Comparison of ENCODE assay signal across 9 mouse cellular contexts in genomic region chr1:171193911-171194830, GRCm38 (mm10). TPM values are rescaled to one million over a fixed set of nuclear protein-coding genes. Genes with fewer than 3 reads are reported as not detected.
DNase-seq lines count a peak whose midpoint lies in the region; ATAC-seq and TF ChIP-seq lines count a peak whose summit lies in the region.
"Had no signal": no experiment of that assay in that cellular context is flagged by ENCODE, and none has a peak within 500 bp of the region (broad histone marks: within the 10 kb centered on the region; RNA-seq: fewer than 3 reads in every experiment).

No protein-coding gene starts in this region.

- H3K4me3 ChIP-seq in forebrain, embryonic 12.5 days (replicated peaks), result no peak overlapping the region
- no peak overlapping the region for H3K4me3 ChIP-seq in forebrain, embryonic 16.5 days (replicated peaks; ENCODE audit: low read length)
- H3K4me3 ChIP-seq in brown adipose tissue, adult 24 weeks (ENCODE audit: insufficient read depth, low read depth, low read length), result 0 out of 2 replicates have a peak overlapping the region, but pooled peaks have one; percentile 8
- H3K4me3 ChIP-seq in hindbrain, embryonic 14.5 days (replicated peaks; ENCODE audit: low read length), result peak overlapping the region; percentile 16
- peak overlapping the region; percentile 30; the same call in 1 of the 2 replicates for H3K4me3 ChIP-seq in midbrain, postnatal 0 days (ENCODE audit: low read depth, low read length)

- no peak for ATAC-seq in forebrain, embryonic 12.5 days (ENCODE audit: low FRiP score)
- ATAC-seq in forebrain, embryonic 16.5 days, result no peak
- ATAC-seq in hindbrain, embryonic 14.5 days (ENCODE audit: low FRiP score), result no peak
- no peak for ATAC-seq in midbrain, postnatal 0 days (ENCODE audit: low FRiP score)
- no peak for ATAC-seq in erythroblast, adult 5-6 weeks (replicated peaks; ENCODE audit: low FRiP score, poor library complexity, severe bottlenecking)

- no peak for DNase-seq in hindbrain, embryonic 14.5 days (ENCODE audit: low spot score)
- no peak for DNase-seq in midbrain, postnatal 0 days (ENCODE audit: low spot score)
- DNase-seq in left cerebral cortex, adult 11 months (ENCODE audit: low spot score), result no peak
- DNase-seq in kidney, postnatal 10 days, result no peak
- DNase-seq: layer of hippocampus, postnatal 36 days had no signal

- peaks cover 77% of the 10 kb centered on the region for H3K27me3 ChIP-seq in forebrain, embryonic 12.5 days
- H3K27me3 ChIP-seq in forebrain, embryonic 16.5 days (replicated peaks; ENCODE audit: control insufficient read depth, insufficient read depth, low read length), result peaks cover 34% of the 10 kb centered on the region
- H3K27me3 ChIP-seq in hindbrain, embryonic 14.5 days (ENCODE audit: control insufficient read depth, insufficient read depth, low read length), result peaks cover 36% of the 10 kb centered on the region
- no peaks in the 10 kb centered on the region for H3K27me3 ChIP-seq in midbrain, postnatal 0 days (ENCODE audit: insufficient read depth, low read length)

- peaks cover 43% of the 10 kb centered on the region for H3K4me1 ChIP-seq in forebrain, embryonic 12.5 days
- H3K4me1 ChIP-seq in forebrain, embryonic 16.5 days (replicated peaks; ENCODE audit: control insufficient read depth, insufficient read depth, low read length), result peaks cover 24% of the 10 kb centered on the region
- H3K4me1 ChIP-seq in brown adipose tissue, adult 24 weeks (ENCODE audit: control insufficient read depth, insufficient read depth, insufficient read length, low read length), result no peaks in the 10 kb centered on the region
- H3K4me1 ChIP-seq in hindbrain, embryonic 14.5 days (replicated peaks; ENCODE audit: control insufficient read depth, insufficient read depth, low read length), result peaks cover 30% of the 10 kb centered on the region
- peaks cover 8% of the 10 kb centered on the region; the same call in 1 of the 2 replicates for H3K4me1 ChIP-seq in midbrain, postnatal 0 days (ENCODE audit: insufficient read depth, low read length)

- no peaks in the 10 kb centered on the region for H3K36me3 ChIP-seq in forebrain, embryonic 12.5 days (replicated peaks)
- no peaks in the 10 kb centered on the region for H3K36me3 ChIP-seq in forebrain, embryonic 16.5 days (ENCODE audit: control insufficient read depth, insufficient read depth)
- H3K36me3 ChIP-seq in hindbrain, embryonic 14.5 days (replicated peaks; ENCODE audit: control insufficient read depth, insufficient read depth), result no peaks in the 10 kb centered on the region
- no peaks in the 10 kb centered on the region for H3K36me3 ChIP-seq in midbrain, postnatal 0 days (ENCODE audit: insufficient read depth, low read length)

- TF ChIP-seq CTCF in midbrain, postnatal 0 days (IDR thresholded peaks at IDR 0.05), result no peak

- no peak overlapping the region for H3K27ac ChIP-seq in forebrain, embryonic 12.5 days
- H3K27ac ChIP-seq in forebrain, embryonic 16.5 days (ENCODE audit: low read length), result no peak overlapping the region
- no peak overlapping the region for H3K27ac ChIP-seq in brown adipose tissue, adult 24 weeks (replicated peaks; ENCODE audit: low read depth, low read length)
- H3K27ac ChIP-seq in hindbrain, embryonic 14.5 days, result 0 out of 2 replicates have a peak overlapping the region, but pooled peaks have one; percentile 55
- no peak overlapping the region for H3K27ac ChIP-seq in midbrain, postnatal 0 days (ENCODE audit: low read depth, low read length)

- H3K4me2 ChIP-seq in forebrain, embryonic 12.5 days, result peak overlapping the region; percentile 42
- no peak overlapping the region for H3K4me2 ChIP-seq in forebrain, embryonic 16.5 days (ENCODE audit: low read length)
- peak overlapping the region; percentile 98 for H3K4me2 ChIP-seq in hindbrain, embryonic 14.5 days (replicated peaks)
- peak overlapping the region; percentile 90 for H3K4me2 ChIP-seq in midbrain, postnatal 0 days (ENCODE audit: low read depth, low read length, poor library complexity, severe bottlenecking)

- H3K9me3 ChIP-seq in forebrain, embryonic 12.5 days, result no peaks in the 10 kb centered on the region
- H3K9me3 ChIP-seq in forebrain, embryonic 16.5 days (ENCODE audit: control insufficient read depth, low read length), result no peaks in the 10 kb centered on the region
- H3K9me3 ChIP-seq in hindbrain, embryonic 14.5 days (ENCODE audit: control insufficient read depth, low read length), result no peaks in the 10 kb centered on the region
- no peaks in the 10 kb centered on the region for H3K9me3 ChIP-seq in midbrain, postnatal 0 days (ENCODE audit: low read length)

- WGBS in forebrain, embryonic 12.5 days, result 26% methylated on average over 11 of the region's 11 CpGs
- 21% methylated on average over 11 of the region's 11 CpGs for WGBS in forebrain, embryonic 16.5 days
- 29% methylated on average over 11 of the region's 11 CpGs for WGBS in hindbrain, embryonic 14.5 days
- 28% methylated on average over 11 of the region's 11 CpGs for WGBS in midbrain, postnatal 0 days

- H3K9ac ChIP-seq in forebrain, embryonic 12.5 days, result no peak overlapping the region
- H3K9ac ChIP-seq in forebrain, embryonic 16.5 days (replicated peaks; ENCODE audit: low read depth, low read length), result no peak overlapping the region
- 0 out of 2 replicates have a peak overlapping the region, but pooled peaks have one; percentile 18 for H3K9ac ChIP-seq in hindbrain, embryonic 14.5 days
- no peak overlapping the region for H3K9ac ChIP-seq in midbrain, postnatal 0 days (replicated peaks; ENCODE audit: low read length, poor library complexity, severe bottlenecking)

RNA-seq across cellular contexts. Expression of gene Pcp4l1, which starts 1.9 kb away (rescaled TPM):
- 6.7 and 7.0 TPM in 2 replicates for polyA plus RNA-seq in forebrain, embryonic 12.5 days (2016; fragmentation: Nextera tagmentation; extraction: Ambion mirVana)
- polyA plus RNA-seq in forebrain, embryonic 16.5 days (2015; fragmentation: Nextera tagmentation; extraction: Ambion mirVana), result 7.1 and 7.9 TPM in 2 replicates
- 3.3 and 4.2 TPM in 2 replicates for polyA plus RNA-seq in brown adipose tissue, adult 24 weeks (2012; ENCODE audit: insufficient read depth, insufficient read length, missing spikeins)
- 37.2 and 55.1 TPM in 2 replicates for polyA plus RNA-seq in hindbrain, embryonic 14.5 days (2014; fragmentation: Nextera tagmentation; extraction: Ambion mirVana)
- 16.9 and 22.1 TPM in 2 replicates for total RNA-seq in midbrain, postnatal 0 days (2014; rRNA removed)
- 24.1 and 29.1 TPM in 2 replicates for polyA plus RNA-seq in midbrain, postnatal 0 days (2015; fragmentation: Nextera tagmentation; extraction: Ambion mirVana)
- not detected in 2 replicates for total RNA-seq in erythroblast, adult 5-6 weeks (2015; ENCODE audit: low replicate concordance)
- total RNA-seq in erythroblast, adult 5-6 weeks (2017; ENCODE audit: low replicate concordance), result 0.84 and 3.2 TPM in 2 replicates

RNA-seq across cellular contexts. Expression of gene Nr1i3, which starts 19.6 kb away (rescaled TPM):
- 0.22 and 0.23 TPM in 2 replicates for polyA plus RNA-seq in forebrain, embryonic 12.5 days (2016; fragmentation: Nextera tagmentation; extraction: Ambion mirVana)
- 0.29 and 0.48 TPM in 2 replicates for polyA plus RNA-seq in forebrain, embryonic 16.5 days (2015; fragmentation: Nextera tagmentation; extraction: Ambion mirVana)
- polyA plus RNA-seq in brown adipose tissue, adult 24 weeks (2012; ENCODE audit: insufficient read depth, insufficient read length, missing spikeins), result not detected in 2 replicates
- polyA plus RNA-seq in hindbrain, embryonic 14.5 days (2014; fragmentation: Nextera tagmentation; extraction: Ambion mirVana), result 0.21 and 0.50 TPM in 2 replicates
- total RNA-seq in midbrain, postnatal 0 days (2014; rRNA removed), result 0.11 TPM in 1 of 2 replicates, not detected in the other
- 0.19 and 0.23 TPM in 2 replicates for polyA plus RNA-seq in midbrain, postnatal 0 days (2015; fragmentation: Nextera tagmentation; extraction: Ambion mirVana)
- total RNA-seq in erythroblast, adult 5-6 weeks (2015; ENCODE audit: low replicate concordance), result not detected in 2 replicates
- not detected in 2 replicates for total RNA-seq in erythroblast, adult 5-6 weeks (2017; ENCODE audit: low replicate concordance)

RNA-seq across cellular contexts. Expression of gene Tomm40l, which starts 28.1 kb away (rescaled TPM):
- polyA plus RNA-seq in forebrain, embryonic 12.5 days (2016; fragmentation: Nextera tagmentation; extraction: Ambion mirVana), result 29.4 and 31.6 TPM in 2 replicates
- polyA plus RNA-seq in forebrain, embryonic 16.5 days (2015; fragmentation: Nextera tagmentation; extraction: Ambion mirVana), result 47.7 and 54.8 TPM in 2 replicates
- 59.3 and 65.5 TPM in 2 replicates for polyA plus RNA-seq in brown adipose tissue, adult 24 weeks (2012; ENCODE audit: insufficient read depth, insufficient read length, missing spikeins)
- 41.2 and 47.0 TPM in 2 replicates for polyA plus RNA-seq in hindbrain, embryonic 14.5 days (2014; fragmentation: Nextera tagmentation; extraction: Ambion mirVana)
- 49.8 and 57.6 TPM in 2 replicates for total RNA-seq in midbrain, postnatal 0 days (2014; rRNA removed)
- polyA plus RNA-seq in midbrain, postnatal 0 days (2015; fragmentation: Nextera tagmentation; extraction: Ambion mirVana), result 33.9 and 44.6 TPM in 2 replicates
- total RNA-seq in erythroblast, adult 5-6 weeks (2015; ENCODE audit: low replicate concordance), result 4.0 and 4.2 TPM in 2 replicates
- total RNA-seq in erythroblast, adult 5-6 weeks (2017; ENCODE audit: low replicate concordance), result 2.2 and 2.6 TPM in 2 replicates

RNA-seq across cellular contexts. Expression of gene Apoa2, which starts 30.7 kb away (rescaled TPM):
- polyA plus RNA-seq in forebrain, embryonic 12.5 days (2016; fragmentation: Nextera tagmentation; extraction: Ambion mirVana), result 1.5 and 2.6 TPM in 2 replicates
- polyA plus RNA-seq in forebrain, embryonic 16.5 days (2015; fragmentation: Nextera tagmentation; extraction: Ambion mirVana), result 1.4 and 2.3 TPM in 2 replicates
- 3.5 and 19.0 TPM in 2 replicates for polyA plus RNA-seq in brown adipose tissue, adult 24 weeks (2012; ENCODE audit: insufficient read depth, insufficient read length, missing spikeins)
- polyA plus RNA-seq in hindbrain, embryonic 14.5 days (2014; fragmentation: Nextera tagmentation; extraction: Ambion mirVana), result 5.6 and 7.0 TPM in 2 replicates
- 3.7 TPM in 1 of 2 replicates, not detected in the other for total RNA-seq in midbrain, postnatal 0 days (2014; rRNA removed)
- 5.2 and 7.2 TPM in 2 replicates for polyA plus RNA-seq in midbrain, postnatal 0 days (2015; fragmentation: Nextera tagmentation; extraction: Ambion mirVana)
- not detected in 2 replicates for total RNA-seq in erythroblast, adult 5-6 weeks (2015; ENCODE audit: low replicate concordance)
- total RNA-seq in erythroblast, adult 5-6 weeks (2017; ENCODE audit: low replicate concordance), result not detected in 2 replicates

RNA-seq across cellular contexts. Expression of gene Fcer1g, which starts 40.0 kb away (rescaled TPM):
- polyA plus RNA-seq in forebrain, embryonic 12.5 days (2016; fragmentation: Nextera tagmentation; extraction: Ambion mirVana), result 12.6 and 15.3 TPM in 2 replicates
- polyA plus RNA-seq in forebrain, embryonic 16.5 days (2015; fragmentation: Nextera tagmentation; extraction: Ambion mirVana), result 15.7 and 17.6 TPM in 2 replicates
- 29.3 and 35.1 TPM in 2 replicates for polyA plus RNA-seq in brown adipose tissue, adult 24 weeks (2012; ENCODE audit: insufficient read depth, insufficient read length, missing spikeins)
- 25.2 and 30.1 TPM in 2 replicates for polyA plus RNA-seq in hindbrain, embryonic 14.5 days (2014; fragmentation: Nextera tagmentation; extraction: Ambion mirVana)
- total RNA-seq in midbrain, postnatal 0 days (2014; rRNA removed), result 21.3 and 25.9 TPM in 2 replicates
- polyA plus RNA-seq in midbrain, postnatal 0 days (2015; fragmentation: Nextera tagmentation; extraction: Ambion mirVana), result 30.5 and 31.1 TPM in 2 replicates
- total RNA-seq in erythroblast, adult 5-6 weeks (2015; ENCODE audit: low replicate concordance), result 269 and 282 TPM in 2 replicates
- total RNA-seq in erythroblast, adult 5-6 weeks (2017; ENCODE audit: low replicate concordance), result 89.5 and 162 TPM in 2 replicates

Comparison
In these comparisons a context has a peak if more than half of its experiments do, and no peak if none do; other contexts are left out.
1. H3K4me3 ChIP-seq: peak in brown adipose tissue, adult 24 weeks (single experiment), hindbrain, embryonic 14.5 days (single experiment) and midbrain, postnatal 0 days (single experiment); none in forebrain, embryonic 12.5 days (single experiment) and forebrain, embryonic 16.5 days (single experiment).